Mouse (Mus musculus) forebrain, embryonic 12.5 days (tissue): Measurements from ENCODE around the gene Gjb3. TPM values are rescaled to one million over a fixed set of nuclear protein-coding genes. Genes with fewer than 3 reads are reported as not detected.

ENCODE experiments used
- polyA plus RNA-seq: library from polyadenylated mRNA; unstranded; fragments of >200 nt; fragmentation: Nextera tagmentation; extraction: Ambion mirVana; gene quantifications from 2 replicates; pipeline ENCODE4 v1.2.1, GENCODE M21; 2016

Gene Gjb3
- polyA plus RNA-seq, 1 experiment from 2014 or later, result 0.50 TPM

Other genes with a start within 250 kb of the Gjb3 start
- 15.5 and 17.5 TPM in 2 replicates for gene Tmem35b, start 207.2 kb downstream of the Gjb3 start, polyA plus RNA-seq
- gene Dlgap3, start 161.6 kb downstream of the Gjb3 start, polyA plus RNA-seq, result 5.7 and 5.8 TPM in 2 replicates
- gene Smim12, start 87.1 kb downstream of the Gjb3 start, polyA plus RNA-seq, result 44.2 and 46.6 TPM in 2 replicates
- 10.6 and 11.3 TPM in 2 replicates for gene Gja4, start 16.8 kb downstream of the Gjb3 start, polyA plus RNA-seq
- not detected in 2 replicates for gene Gjb4, start 23.2 kb upstream of the Gjb3 start, polyA plus RNA-seq
- gene Gjb5, start 27.3 kb upstream of the Gjb3 start, polyA plus RNA-seq, result 0.12 TPM in 1 of 2 replicates, not detected in the other